Mouse (Mus musculus): ENCODE measurements around the gene Zfp704. TPM values are rescaled to one million over a fixed set of nuclear protein-coding genes. Genes with fewer than 3 reads are reported as not detected.

Gene Zfp704
- polyA plus RNA-seq, 1 experiment: 0.08 TPM

DNA sequence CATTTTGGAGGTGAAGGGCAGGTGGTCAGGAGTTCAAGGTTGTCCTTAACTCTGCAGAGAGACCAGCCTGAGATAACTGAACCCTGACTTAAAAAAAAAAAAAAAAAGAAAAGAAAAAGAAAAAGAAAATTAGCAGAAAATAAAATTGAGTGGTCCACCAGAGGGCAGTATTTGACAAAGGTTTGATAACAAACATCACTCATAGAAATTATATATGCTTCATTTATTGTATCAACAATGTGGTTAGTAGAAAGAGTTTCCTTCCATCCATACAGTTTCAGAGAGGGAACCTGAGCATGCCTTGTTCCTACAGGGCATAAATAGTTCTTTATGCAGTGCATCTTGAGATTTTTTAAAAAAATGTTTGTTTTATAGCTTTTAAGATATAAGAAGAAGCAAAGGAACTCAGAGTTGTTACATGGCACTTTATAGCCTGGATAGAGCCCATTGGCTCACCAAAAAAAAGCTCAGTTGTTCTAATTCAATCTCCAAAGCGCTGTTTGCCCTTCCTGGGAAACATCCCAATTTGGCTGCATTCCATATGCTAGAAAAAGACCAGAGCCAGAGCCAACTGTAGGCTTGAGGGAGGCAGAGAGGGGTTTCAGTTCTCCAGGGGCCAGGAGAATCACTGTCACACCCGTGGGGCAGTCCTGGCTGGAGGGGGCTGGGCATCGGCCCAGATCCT, 209.5 kb downstream of the Zfp704 start:
- TF ChIP-seq TAL1 (IDR thresholded peaks at IDR 0.05; ENCODE audit: low read length): no peak
- no peak for TF ChIP-seq GATA1 (IDR thresholded peaks at IDR 0.05; ENCODE audit: low read length)
- Histone ChIP-seq H3K4me3 (replicated peaks) (no peak overlapping the region), H3K36me3 (ENCODE audit: control insufficient read depth) (no peaks in the 10 kb centered on the region), H3K9me3 (ENCODE audit: control insufficient read depth, low read length) (no peaks in the 10 kb centered on the region), H3K4me1 (ENCODE audit: control insufficient read depth) (peaks cover 27% of the 10 kb centered on the region), H3K27me3 (ENCODE audit: control insufficient read depth) (no peaks in the 10 kb centered on the region)

GRCm38 (mm10) chr3:9398271-9398670, 211.6 kb downstream of the Zfp704 start:
- Histone ChIP-seq H3K27me3 (ENCODE audit: control insufficient read depth) (no peaks in the 10 kb centered on the region), H3K36me3 (ENCODE audit: control insufficient read depth) (no peaks in the 10 kb centered on the region), H3K9me3 (ENCODE audit: control insufficient read depth, low read length) (no peaks in the 10 kb centered on the region), H3K4me3 (replicated peaks) (no peak overlapping the region), H3K4me1 (ENCODE audit: control insufficient read depth) (peaks cover 16% of the 10 kb centered on the region)
- TF ChIP-seq TAL1 (IDR thresholded peaks at IDR 0.05; ENCODE audit: low read length) (no peak), GATA1 (IDR thresholded peaks at IDR 0.05; ENCODE audit: low read length) (no peak)
